Mouse (Mus musculus) frontal cortex, adult (tissue): Measurements from ENCODE around the gene Gm28079.
"Not testable (repeated sequence)": the region's sequence is repeated elsewhere in the genome, so short reads cannot be mapped to it uniquely, and the experiment has no call there.

Experiments used
- ATAC-seq: cut with Nextera tagmentation; 2 replicates; pipeline ENCODE4 v1.9.2; 2017; ENCODE audit warnings: mild to moderate bottlenecking, moderate library complexity, mixed read lengths; ENCODE audit not compliant: low TSS enrichment

Gene Gm28079

DNA sequence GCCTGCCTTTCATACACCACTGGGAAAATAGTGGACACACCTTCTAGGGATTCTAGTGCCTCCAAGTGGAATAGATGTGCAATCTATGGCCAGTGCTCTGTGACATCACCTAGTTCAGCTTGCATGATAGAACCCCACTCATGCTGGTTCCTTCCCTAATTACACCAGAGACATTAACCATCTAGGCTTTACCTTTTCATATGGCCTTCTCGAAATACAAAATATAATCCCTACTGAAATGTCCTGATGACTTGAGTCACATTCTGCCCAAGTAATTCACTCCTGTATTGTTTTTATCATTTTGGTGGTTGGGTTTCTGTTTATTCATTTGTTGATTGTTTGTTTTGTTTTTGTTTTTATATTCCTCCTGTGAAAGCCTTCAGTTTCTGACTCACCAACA is at the start of gene Gm28079:
Gm28079 (minus strand) TSS at position 101 of the 400 bp plus-strand sequence.
- not testable (repeated sequence) for ATAC-seq
